Mouse (Mus musculus) small intestine, adult 2 months (tissue): ENCODE measurements around the gene Cisd1.

Experiments
- CTCF ChIP-seq: fragments of 200-500 bp; IDR thresholded peaks from 2 replicates; pipeline ENCODE4 v1.5.1; 2012; ENCODE audit warnings: low read depth, mild to moderate bottlenecking, control low read depth, inconsistent platforms, low read length, moderate library complexity, mixed read lengths; ENCODE audit not compliant: insufficient replicate concordance, insufficient read length; ENCODE audit errors: extremely low read depth
- POLR2A ChIP-seq: fragments of 200-500 bp; IDR thresholded peaks from 2 replicates; pipeline ENCODE4 v1.6.1; 2012; ENCODE audit warnings: low read depth, mild to moderate bottlenecking, control low read depth, inconsistent platforms, low read length, moderate library complexity

- TF ChIP-seq POLR2A: peak; percentile 78; the same call in 1 of the 2 replicates
- no peak for TF ChIP-seq CTCF
These were observed 59.6 kb downstream of the Cisd1 start, which contains the start of gene Ube2d1 for GRCm38 (mm10) chr10:71285126-71285580.
